Mouse (Mus musculus): ENCODE measurements around the gene Slirp. TPM values are rescaled to one million over a fixed set of nuclear protein-coding genes. Genes with fewer than 3 reads are reported as not detected.

The Slirp gene
- total RNA-seq, 2 experiments from 2014 or later: 151 to 152 TPM

Small RNA genes within 50 kb of the gene (microRNA-seq; reads per million reads assigned to microRNA genes)
- 23.0 to 38.2 reads per million in 2 experiments for gene Mir3068

Other genes with a start within 250 kb of the Slirp start
- under 1 TPM; 0.34 to 0.72 TPM for gene Samd15, start 244.2 kb upstream of the Slirp start, total RNA-seq (2021)
- gene Tmed8, start 243.4 kb upstream of the Slirp start, total RNA-seq (2021): 1 to 10 TPM; 5.5 to 7.2 TPM
- under 1 TPM in 1 of 2 experiments, not detected in 1; 0.36 TPM for gene Noxred1, start 205.2 kb upstream of the Slirp start, total RNA-seq (2021)
- 10 to 100 TPM; 33.2 to 34.0 TPM for gene Vipas39, start 177.6 kb upstream of the Slirp start, total RNA-seq (2021)
- gene Ahsa1, start 177.4 kb upstream of the Slirp start, total RNA-seq (2021): 100 to 1,000 TPM; 103 to 108 TPM
- under 1 TPM in 1 of 2 experiments, not detected in 1; 0.43 TPM for gene Ism2, start 144.2 kb upstream of the Slirp start, total RNA-seq (2021)
- 10 to 100 TPM; 51.9 to 58.9 TPM for gene Sptlc2, start 55.5 kb upstream of the Slirp start, total RNA-seq (2021)
- 10 to 100 TPM; 12.4 to 13.3 TPM for gene Alkbh1, start 121 bp downstream of the Slirp start, total RNA-seq (2021)
- gene Snw1, start 28.4 kb downstream of the Slirp start, total RNA-seq (2021): 10 to 100 TPM; 47.1 to 53.2 TPM
- gene Gm5788, start 50.8 kb downstream of the Slirp start, total RNA-seq (2021): not detected
- gene Gm8300, start 70.4 kb downstream of the Slirp start, total RNA-seq (2021): not detected
- not detected for gene Oog1, start 158.8 kb downstream of the Slirp start, total RNA-seq (2021)
- gene Gm4027, start 175.0 kb downstream of the Slirp start, total RNA-seq (2021): not detected
- gene Gm16381, start 200.7 kb downstream of the Slirp start, total RNA-seq (2021): not detected

Data from heart, postnatal 10 days (tissue).